Mouse (Mus musculus) brain, adult 10 weeks (tissue): ENCODE measurements around the gene Olfr304. TPM values are rescaled to one million over a fixed set of nuclear protein-coding genes. Genes with fewer than 3 reads are reported as not detected.

Source experiments
- polyA plus RNA-seq: library from polyadenylated mRNA; stranded (reverse); fragments of 350-450 nt; fragmentation: Illumina TruSeq; extraction: RNeasy Lipid Tissue Mini Kit (QIAGEN cat#74804); gene quantifications from one replicate; pipeline ENCODE4 v1.2.3, GENCODE M21; 2015; ENCODE audit warnings: low read depth, low replicate concordance

Gene Olfr304
- polyA plus RNA-seq: not detected

DNA sequence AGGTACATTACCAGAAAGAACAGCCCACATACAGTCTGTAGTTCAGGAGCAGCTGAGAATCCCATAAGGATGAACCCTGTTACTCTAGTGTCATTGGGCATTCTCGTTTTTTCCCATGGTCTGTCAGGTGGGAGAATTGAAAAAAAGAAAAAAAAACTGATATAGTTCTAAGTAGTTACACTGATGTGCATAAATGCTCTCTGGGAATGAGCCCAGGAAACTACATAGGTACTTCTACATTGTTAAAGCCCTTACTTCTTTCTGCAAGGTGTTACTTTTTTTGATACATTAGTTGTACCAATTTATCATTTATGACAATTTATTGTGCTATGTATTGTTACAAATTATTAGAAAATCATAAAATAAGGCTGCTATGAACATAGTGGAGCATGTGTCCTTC is at the start of gene Olfr304:
Olfr304 (minus strand) TSS at position 101 of the 400 bp plus-strand sequence.

DNA sequence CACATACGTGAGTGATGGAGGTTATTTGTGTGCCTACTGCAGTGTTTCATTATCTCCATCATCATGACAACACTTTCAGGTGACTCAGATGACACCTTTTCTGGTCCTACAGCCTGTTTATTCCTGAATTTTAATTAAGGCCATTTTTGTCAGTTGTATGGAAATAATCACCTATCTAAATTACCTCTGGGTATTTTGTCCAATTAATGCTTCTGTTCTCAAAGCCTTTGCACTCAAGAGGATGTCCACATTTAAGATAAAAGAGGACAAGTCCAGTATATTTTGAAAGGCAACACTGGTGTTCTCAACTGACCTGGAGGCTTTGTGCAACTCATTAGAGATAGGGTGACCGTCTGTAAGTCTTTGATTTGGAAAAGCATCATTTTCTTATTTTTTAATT is 17.1 kb upstream of the Olfr304 start, which contains the start of gene Olfr301:
Olfr301 (plus strand) TSS at position 301 of the 400 bp plus-strand sequence.

DNA sequence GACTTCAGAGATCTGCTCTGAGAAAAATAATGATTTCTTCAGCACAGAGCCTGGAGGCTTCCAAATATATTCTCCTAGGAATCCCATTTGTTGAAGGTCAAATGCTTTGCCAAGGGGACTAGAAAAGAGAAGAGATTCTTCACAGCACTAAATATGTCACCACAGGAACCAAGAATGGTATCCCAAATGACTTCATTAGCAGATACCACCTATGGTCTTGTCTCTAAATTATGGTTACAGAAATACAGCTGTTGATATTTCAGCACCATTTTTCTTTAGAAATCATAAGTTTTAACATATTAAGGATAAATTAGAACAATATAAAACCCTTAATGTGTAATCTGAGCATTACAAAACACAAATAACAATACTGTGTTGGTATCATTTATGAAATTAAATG is 11.2 kb upstream of the Olfr304 start, which contains the start of gene Olfr303:
Olfr303 (minus strand) TSS at position 101 of the 400 bp plus-strand sequence.

DNA sequence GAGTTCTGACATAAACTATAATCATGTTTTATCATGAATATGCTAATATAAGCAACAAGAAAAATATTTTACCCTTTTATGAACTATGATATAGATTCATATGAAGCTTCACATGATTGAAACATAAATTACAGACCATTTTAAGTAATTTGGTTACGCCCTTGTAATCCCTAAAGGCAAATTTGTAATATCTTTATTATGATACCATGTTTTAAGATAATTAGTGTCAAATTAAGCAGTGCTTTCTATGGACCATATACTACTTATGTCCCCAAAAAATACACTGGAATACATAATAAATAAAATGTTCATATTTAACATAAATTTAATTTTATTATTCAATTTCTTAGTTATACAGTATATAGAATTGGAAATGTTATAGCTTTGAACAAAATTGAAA is 19.6 kb downstream of the Olfr304 start, which contains the start of gene Olfr305:
Olfr305 (minus strand) TSS at position 101 of the 400 bp plus-strand sequence.

DNA sequence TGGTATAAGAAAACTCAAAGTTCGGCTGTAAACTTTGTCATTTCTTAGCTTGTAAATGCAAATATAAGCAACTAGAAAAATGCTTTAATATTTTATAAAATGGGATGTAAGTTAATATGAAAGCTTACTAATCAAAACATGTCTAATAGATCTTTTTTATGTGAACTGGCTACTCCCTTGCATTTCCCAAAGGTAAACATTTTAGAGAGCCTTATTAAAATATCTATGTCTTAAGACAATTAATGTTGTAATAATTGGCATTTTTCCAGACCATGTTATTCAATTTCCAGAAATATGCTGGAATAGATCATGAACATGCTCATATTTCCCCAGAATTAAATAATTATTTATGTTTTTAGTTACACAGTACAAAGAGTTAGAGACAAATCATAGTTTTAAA is 49.0 kb downstream of the Olfr304 start, which contains the start of gene Olfr307:
Olfr307 (minus strand) TSS at position 101 of the 400 bp plus-strand sequence.

Other genes with a start within 250 kb of the Olfr304 start
- not detected for gene Vmn2r75, start 214.9 kb downstream of the Olfr304 start, polyA plus RNA-seq
- gene Vmn2r76, start 140.3 kb downstream of the Olfr304 start, polyA plus RNA-seq: not detected
- gene Olfr310, start 109.5 kb downstream of the Olfr304 start, polyA plus RNA-seq: not detected
- not detected for gene Olfr309, start 73.0 kb downstream of the Olfr304 start, polyA plus RNA-seq
- not detected for gene Olfr308, start 61.0 kb downstream of the Olfr304 start, polyA plus RNA-seq
- gene Olfr307, start 49.1 kb downstream of the Olfr304 start, polyA plus RNA-seq: not detected
- not detected for gene Olfr305, start 19.7 kb downstream of the Olfr304 start, polyA plus RNA-seq
- gene Olfr303, start 11.1 kb upstream of the Olfr304 start, polyA plus RNA-seq: not detected
- not detected for gene Olfr301, start 17.2 kb upstream of the Olfr304 start, polyA plus RNA-seq
- not detected for gene Olfr299, start 73.3 kb upstream of the Olfr304 start, polyA plus RNA-seq
- not detected for gene Olfr298, start 105.8 kb upstream of the Olfr304 start, polyA plus RNA-seq
- not detected for gene Olfr297, start 133.3 kb upstream of the Olfr304 start, polyA plus RNA-seq
- gene Olfr295, start 197.2 kb upstream of the Olfr304 start, polyA plus RNA-seq: not detected
- not detected for gene Olfr294, start 230.0 kb upstream of the Olfr304 start, polyA plus RNA-seq